Mouse (Mus musculus): ENCODE data around the gene 1700019N19Rik.

The 1700019N19Rik gene

DNA sequence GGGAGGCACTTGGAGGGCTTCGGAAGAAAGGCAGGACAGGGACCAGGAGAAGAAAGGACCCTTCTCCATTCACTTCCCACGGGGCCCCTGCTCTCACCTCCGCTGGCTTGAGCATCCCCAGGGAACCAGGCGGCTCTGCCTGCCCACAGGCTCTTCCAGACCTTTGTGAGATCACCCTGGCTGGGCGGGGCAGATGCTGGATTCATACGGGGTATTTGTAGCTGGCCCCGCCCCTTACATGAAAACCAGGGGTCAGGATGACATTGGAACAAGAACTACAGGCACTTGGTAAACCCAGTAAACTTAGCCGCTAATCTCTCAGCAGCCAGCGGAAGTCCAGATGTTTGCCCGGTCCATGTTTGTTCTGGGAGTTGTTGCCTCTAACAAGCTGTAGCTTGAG lies at the start of gene 1700019N19Rik:
Gene 1700019N19Rik, minus strand, starts transcription at position 178 of the 400 bp plus-strand sequence.
- DNase-seq (ENCODE audit: extremely low read depth, low read depth, low spot score), result no peak

DNA sequence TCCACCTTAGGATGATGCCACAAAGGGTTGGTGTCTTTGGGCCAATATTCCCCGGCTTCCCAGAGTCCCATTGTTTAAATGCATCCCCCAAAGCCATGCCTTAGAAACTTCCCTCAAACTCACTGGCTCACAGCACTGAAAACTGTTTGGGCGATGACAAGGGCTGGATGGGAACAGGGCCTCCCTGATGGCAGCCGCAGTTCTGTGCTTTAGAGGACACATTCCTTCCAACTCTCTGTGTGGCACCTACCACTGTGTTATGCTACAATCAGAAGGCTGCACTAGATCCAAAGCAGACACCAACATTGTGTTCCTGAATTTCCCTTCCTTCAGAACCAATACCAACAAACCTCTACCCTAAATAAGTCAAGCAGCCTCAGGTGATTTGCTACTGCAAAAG lies 49.3 kb upstream of the 1700019N19Rik start:
- DNase-seq (ENCODE audit: extremely low read depth, low read depth, low spot score), result no peak

DNA sequence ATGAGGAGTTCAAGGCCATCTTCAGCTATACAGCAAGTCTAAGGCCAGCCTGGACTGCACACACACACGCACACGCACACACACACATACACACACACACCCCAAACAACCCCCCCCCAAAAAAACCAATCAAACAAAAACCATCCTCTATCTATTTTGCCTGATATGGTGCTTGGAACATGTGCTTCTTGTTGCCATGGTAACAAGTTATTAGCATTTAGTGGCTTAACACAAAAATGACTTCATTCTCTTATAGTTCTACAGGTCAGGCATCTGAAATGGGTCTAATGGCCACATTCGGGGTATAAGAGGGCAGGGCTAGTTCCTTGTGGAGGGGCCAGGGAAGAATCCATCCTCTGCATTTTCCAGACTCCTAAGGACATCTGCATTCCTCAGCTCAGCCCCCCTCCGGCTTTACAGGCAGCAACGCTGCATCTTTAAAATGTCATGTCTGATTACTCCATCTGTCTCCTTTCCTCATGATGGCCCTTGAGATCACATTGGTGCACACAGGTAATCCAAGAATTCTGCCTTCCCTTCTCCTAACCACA lies 46.5 kb upstream of the 1700019N19Rik start:
- no peak for DNase-seq (ENCODE audit: extremely low read depth, low read depth, low spot score)

DNA sequence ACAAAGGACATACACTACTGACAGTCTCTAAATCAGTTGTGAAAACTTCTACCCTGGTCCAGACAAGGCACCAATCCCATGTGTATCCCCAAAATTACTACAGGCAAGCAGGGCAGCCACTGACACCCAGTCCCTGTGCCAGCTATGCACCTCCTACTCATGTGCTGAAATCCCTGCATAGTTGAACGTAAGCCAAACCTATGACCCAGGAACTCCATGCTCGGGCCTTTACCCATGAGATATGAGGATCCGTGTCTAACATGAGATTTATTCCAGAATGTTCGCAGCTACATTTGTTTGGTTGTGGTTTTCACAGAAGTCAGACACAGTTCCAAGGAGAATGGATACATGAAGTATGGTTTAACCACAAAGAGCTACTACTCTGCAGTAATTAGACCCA lies 45.5 kb upstream of the 1700019N19Rik start:
- no peak for DNase-seq (ENCODE audit: extremely low read depth, low read depth, low spot score)

DNA sequence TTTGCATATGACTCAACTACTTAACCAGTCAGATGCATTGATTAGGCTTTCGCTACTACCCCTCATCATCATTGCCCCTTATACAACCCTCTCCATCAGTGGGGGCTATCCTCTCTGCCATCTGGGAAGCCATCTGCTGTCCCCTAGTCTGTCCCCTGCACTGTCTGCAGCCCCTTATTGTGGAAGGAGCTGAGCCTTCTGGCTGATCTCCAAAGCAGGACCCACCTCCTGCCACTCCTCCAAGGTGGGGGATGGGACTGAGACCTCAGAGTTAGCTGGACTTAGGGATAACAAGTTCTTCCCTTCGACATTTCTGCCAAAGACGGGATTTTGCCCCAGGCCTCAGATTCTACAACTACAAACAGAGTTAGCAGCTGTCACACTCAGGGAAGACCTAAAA lies 45.1 kb upstream of the 1700019N19Rik start:
- no peak for DNase-seq (ENCODE audit: extremely low read depth, low read depth, low spot score)

DNA sequence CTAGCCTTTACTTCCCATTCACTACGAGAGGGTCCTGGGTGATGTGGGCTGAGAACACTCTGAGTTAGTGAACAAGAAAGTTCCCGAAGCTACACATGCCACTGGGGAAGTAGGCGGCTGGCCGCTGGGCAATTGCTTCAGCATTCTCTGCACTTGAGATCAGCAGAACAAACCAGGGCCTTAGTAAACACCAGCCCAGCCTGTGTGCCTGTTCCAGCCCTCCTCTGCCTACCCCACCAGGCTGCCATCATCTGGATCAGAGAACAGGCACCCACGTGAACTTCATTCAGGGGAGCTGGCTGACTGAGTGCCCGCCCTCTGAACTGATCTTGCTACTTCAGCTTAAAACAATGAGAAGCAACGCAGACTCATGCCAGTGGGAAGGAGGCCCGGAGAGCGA lies 44.4 kb upstream of the 1700019N19Rik start:
- no peak for DNase-seq (ENCODE audit: extremely low read depth, low read depth, low spot score)

DNA sequence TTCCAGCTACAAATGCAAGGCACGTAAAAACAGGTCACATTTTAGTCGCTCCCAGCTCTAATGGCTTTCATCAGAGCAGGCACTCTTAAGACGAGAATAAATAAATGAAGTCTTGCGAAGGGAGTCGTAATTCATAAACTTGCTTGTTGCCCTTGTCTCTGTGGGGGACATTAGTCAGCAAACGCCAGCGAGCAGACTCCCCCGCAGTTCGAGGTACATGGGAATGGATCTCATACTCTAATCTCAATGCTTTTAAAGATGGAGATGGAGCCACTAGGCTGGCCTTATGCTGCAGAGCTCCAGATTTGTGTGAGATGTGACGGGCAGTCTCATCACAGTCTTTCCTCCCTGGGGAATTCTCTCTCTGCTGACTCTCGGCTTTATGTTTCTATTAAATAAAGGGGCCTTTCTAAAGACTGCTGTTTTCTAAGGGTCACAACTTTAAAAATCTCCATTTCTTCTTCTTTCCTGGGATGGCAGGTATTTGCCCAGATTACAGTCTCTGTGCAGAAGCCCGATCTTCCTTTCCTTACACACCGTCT lies 39.4 kb upstream of the 1700019N19Rik start:
- DNase-seq (ENCODE audit: extremely low read depth, low read depth, low spot score), result peak; percentile 30

DNA sequence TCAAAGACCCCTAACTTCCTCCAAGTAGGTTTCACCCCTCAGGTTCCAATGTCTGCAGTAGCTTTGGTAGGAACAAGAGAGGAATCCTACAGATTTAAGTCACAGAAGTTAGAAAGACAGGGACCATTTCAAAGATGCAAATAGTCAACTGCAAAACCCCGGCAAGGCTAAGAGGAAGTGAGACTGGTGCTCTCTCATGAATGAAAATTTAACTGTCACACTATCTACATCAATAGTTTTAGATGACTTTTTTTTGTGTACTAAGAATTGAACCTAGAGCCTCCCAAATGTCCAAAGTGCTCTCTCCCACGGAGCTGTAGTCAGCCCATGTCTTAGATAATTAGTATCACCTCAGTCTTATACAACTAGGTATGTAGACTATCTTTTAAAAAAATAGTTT lies 38.7 kb upstream of the 1700019N19Rik start:
- DNase-seq (ENCODE audit: extremely low read depth, low read depth, low spot score), result no peak

DNA sequence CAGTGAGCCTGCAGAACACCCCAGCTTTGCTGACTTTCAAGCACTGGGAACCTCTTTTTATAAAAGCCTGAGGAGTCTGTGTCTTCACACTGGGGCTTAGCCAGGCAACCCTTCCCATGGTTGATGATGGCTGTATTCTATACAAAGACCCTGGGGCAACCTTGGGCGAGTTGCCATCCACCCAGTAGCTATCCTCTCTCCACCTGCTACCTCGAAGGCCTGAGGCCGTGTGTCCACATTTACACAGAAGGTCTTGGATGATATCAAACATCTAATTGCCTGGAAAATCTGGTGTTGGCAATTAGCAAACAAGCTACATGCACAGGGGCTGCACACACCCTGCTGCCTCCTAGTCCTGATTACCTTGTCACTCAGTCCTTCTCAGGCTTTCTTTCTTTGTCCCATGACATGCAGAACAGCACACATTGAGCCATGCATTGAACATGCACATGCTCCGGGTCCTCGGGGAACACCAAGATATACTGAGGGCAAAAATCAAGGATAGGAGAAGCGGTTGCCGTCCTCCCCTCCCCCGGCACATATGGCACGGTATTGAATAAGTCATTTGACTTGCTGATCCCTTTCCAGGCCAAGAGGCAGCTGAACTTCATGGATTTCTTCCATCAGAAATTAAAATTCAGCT lies 37.1 kb upstream of the 1700019N19Rik start:
- no peak for DNase-seq (ENCODE audit: extremely low read depth, low read depth, low spot score)

DNA sequence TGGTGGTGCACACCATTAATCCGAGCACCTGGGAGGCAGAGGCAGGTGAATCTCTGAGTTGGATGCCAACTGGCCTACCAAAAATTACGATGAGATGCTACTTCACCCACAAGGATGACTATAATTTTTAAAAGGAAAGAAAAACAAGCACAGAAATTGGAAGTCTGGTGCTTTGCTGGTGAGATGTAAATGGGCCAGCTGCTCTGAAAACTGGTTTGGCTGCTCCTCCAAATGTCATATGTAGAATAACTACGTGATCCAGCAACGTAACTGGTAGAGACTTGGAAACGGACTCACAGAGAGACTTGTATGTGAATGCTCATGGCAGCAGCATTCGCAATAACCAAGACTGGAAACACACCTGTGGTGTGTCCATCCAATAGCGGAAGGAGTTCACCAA lies 35.9 kb upstream of the 1700019N19Rik start:
- DNase-seq (ENCODE audit: extremely low read depth, low read depth, low spot score), result no peak

DNA sequence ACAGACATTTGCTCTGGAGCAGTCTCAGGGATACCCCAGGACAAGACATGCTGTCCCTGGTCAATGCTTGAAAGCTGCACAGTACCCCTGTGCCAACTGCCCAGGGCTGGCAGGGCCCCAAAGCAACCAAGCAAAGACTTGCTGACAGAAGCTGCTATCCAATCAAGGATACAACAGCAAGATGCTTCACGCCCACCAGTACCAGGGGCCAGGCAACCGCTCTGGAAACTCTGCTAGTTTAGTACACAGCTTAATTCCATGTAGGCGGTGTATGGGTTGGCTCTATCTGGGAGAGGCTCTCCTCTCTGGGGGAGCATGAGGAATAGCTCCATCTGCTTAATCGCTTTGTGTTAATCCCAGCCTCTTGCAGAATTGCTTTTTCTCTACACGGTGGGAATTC lies 35.3 kb upstream of the 1700019N19Rik start:
- no peak for DNase-seq (ENCODE audit: extremely low read depth, low read depth, low spot score)

DNA sequence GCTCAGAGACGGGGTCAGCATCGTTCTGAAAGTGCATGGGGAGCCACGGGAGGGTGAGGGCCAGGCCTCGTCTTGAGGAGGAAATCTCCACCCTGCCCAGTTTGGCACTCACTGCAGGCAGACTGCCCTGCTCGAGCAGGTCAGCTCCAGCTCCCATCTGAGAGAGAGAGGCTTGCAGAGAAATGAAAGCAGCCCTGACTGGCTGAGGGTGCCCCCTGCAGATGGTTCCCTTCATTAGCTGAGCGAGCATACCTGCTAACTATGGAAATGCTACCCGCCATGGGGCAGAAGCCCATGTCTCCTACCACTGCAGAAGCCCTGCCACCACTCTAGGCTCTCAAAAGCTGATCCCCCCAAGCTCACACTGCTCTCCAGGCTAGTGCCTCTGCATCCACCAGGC lies 33.4 kb upstream of the 1700019N19Rik start:
- no peak for DNase-seq (ENCODE audit: extremely low read depth, low read depth, low spot score)

DNA sequence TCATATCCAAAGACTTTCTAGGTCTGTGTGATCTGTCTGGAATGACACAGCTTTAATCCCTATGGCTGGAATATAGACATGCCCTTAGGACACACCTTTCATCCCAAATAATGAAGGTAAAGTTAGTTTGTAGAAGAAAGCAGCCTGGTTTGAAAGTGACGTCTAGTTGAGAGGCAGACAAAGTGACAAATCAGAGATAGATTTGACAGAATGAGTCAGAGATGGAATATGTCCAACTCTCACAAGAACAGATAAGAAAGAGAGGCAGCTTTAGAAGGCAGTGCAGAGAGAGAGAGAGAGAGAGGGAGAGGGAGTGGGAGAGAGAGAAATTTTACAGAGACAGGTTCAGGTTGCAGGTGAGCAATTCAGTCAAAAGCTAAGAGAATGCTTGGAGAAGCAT lies 30.1 kb upstream of the 1700019N19Rik start:
- DNase-seq (ENCODE audit: extremely low read depth, low read depth, low spot score), result no peak

DNA sequence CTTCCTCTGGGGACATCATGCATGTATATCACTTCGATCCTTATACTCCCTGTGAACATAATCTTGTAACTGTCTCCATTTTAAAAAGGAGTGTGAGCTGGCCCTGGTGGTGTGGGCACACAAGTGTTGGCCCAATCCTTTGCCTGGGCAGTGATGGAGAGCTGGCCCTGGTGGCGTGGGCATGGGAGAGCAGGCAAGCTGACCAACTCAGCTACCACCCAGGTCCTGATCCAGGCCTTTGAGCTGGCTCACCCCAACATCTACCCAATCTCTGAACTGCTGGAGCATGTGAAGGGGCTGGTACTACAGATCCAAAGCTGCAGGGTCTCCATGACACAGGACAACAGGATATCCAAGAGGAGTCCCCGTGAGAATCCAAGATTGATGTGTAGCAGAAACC lies 29.0 kb upstream of the 1700019N19Rik start:
- DNase-seq (ENCODE audit: extremely low read depth, low read depth, low spot score), result no peak

DNA sequence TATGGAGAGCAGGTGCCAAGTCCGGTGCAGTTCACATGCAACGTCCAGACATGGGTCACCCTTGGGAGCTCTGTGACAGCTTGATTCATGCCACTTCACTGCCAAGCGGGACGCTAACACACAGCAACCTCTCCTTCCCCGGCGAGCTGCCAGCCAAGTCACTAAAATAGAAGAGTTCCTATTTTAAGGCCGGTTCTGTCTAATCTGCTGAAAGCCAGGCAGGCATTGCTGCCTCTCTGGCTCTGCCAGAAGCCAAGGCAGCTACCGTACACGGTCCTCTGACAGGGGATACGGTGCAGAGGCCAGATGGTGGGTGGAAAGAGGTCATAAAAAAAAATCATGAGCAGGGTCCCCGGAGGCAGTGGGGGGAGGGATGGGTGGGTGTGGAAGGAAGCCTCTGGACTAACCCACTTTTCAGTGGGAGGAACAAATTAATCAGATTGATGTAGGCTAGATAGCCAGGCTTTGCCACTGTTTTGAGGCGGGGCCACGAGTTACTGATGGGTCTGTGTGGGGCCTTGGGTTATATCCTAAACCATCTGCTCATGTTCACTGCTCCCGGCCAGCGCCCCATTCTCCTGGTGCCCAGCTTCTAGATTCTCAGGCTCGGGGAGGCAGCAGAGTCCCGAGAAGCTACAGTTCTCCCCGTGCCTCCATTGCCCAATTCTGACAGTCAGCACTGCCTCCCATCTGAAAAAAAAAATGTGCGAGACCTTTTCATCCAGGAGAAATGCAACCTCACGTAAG lies 28.4 kb upstream of the 1700019N19Rik start:
- DNase-seq (ENCODE audit: extremely low read depth, low read depth, low spot score), result no peak

DNA sequence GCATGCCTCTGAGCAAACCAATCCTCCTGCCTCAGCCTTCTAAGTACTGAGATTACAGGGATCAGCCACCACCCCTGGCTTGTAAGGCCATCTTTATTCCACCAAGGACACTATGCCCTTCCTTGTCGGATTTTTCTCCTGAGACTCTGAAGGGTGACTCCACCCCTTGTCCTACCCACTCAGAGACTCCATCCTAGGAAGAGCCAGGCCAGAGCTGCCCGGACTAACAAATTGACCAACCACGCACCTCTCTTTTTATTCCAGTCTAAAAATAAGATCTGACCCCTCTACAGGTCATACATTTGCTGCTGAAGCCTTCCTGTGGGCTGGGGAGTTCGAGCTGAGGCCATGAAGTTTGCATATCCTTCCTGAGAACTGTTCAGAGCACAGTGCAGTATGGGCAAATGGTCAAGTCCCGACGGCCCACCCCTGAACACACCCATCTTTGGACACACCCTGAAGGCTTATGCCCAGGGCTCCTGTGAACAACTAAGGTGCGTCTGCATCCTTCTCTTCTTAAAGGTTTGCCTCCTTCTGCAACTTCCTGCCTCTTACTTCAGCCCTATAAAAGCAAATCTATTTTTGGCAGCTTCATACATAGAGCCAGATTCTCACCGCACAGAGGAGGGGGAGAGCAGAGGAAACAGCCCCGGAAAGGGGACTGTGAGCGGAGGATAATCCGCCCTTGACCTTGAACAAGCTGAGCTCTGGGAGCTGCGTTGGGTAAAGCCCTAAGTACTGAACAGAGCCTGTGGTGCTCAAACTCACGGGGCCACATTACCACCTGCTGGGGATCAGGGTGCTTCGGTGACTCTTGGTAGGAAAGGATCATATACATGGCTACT lies 24.5 kb upstream of the 1700019N19Rik start:
- no peak for DNase-seq (ENCODE audit: extremely low read depth, low read depth, low spot score)

DNA sequence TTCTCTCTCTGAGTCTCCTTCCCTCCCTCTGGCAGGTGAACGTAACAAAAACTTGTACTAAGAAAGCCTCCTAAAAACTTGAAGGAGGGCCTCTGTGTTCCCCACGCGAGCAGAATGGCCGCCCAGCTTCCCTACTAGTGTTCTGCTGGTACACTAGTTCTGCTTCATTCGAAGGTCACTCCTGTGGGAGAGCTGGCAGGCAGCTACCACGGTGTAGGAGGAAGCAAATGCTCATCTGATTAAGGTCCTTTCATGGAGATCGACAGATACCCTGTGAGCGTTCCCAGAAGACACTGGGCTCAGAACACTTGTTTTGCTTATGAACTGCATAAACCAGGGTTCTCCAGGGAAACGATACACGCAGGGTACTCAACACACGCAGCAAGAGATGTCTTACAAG lies 23.1 kb upstream of the 1700019N19Rik start:
- no peak for DNase-seq (ENCODE audit: extremely low read depth, low read depth, low spot score)

DNA sequence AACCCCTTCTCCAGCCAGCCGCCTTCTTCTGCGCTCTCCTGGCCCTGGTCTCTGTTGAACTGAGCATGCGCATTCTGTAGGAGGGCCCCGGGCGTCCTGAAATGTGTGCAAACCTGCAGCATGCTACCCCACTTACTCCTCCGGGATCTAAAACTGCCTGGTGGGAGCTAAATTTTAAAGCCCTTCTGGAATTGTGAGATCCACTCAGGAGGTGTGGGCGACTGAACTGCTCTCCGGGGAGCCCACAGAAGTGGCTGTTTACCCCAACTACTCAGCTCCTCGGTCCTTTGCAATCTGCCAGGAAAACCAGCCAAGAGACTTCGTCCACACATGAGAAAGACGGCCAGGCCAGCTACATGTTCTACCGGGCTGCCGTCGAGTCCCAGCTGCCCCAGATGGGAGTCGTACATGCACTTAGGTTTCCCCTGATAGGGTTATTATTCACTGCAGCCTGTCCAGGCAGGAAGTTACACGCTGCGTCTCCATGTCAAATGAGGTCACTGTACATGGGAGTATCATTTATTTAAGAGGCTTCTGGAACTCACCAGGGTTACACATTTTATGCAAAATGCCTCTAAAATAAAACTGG lies 22.3 kb upstream of the 1700019N19Rik start:
- no peak for DNase-seq (ENCODE audit: extremely low read depth, low read depth, low spot score)

DNA sequence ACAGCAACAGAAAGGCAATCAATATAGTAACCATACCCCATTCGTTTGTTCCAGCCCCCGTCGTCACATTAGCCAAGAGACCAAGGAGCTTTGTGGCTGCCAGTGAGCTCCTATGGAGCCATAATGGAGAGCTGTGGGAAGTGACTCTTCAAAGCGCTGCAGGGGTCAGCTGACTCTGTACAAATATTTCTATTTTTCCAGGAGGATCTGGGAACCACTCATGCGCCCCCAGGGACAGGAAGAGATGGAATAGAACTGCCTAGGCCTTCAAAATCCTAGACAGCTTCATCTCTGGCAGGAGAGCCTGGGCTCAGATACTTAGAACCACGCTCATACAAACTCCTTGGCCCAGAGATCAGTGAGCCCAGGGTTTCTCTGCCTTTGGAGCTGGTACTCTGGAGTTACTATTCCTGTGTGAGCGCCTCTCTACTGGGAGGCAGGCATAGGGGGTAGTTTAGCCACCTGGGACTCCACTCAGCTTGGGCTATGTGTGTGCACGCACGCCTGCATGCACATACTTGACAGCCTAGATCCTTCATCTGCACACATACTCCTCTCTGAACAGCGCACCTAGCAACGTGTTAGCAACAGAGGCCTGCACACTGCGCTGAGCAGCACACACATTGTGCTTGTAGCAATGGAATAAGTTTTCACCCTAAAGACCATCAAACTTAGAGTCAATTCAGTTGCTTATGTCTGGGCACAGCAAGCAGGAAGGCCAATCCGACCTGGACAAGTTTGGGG lies 21.1 kb upstream of the 1700019N19Rik start:
- no peak for DNase-seq (ENCODE audit: extremely low read depth, low read depth, low spot score)

DNA sequence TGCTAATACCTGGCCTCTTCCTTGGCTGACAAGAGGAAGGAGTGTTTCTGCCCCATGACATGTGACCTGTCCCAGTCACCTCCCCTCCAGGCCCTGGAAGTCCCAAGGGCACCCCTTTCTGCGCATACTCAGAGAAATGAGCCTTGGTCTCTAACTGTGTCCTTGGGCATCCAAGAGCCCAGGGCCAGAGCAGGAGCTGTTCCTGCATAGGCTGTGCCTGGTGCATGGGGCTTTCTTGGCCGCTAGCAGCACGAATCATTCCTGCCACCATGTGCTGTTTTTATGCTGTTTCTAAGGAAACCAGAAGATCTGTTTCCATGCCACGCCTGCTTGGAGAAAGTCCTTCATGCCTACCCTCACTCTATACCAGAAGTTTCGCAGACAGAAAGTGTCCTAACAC lies 16.3 kb upstream of the 1700019N19Rik start:
- no peak for DNase-seq (ENCODE audit: extremely low read depth, low read depth, low spot score)
